Mouse (Mus musculus) liver, adult 2 months (tissue): Measurements from ENCODE around the gene Dst.

ENCODE experiments used
- CTCF ChIP-seq: fragments of 200-500 bp; IDR thresholded peaks from 2 replicates; pipeline ENCODE4 v1.5.1; 2011; ENCODE audit warnings: low read depth, low read length, control low read depth
- POLR2A ChIP-seq: fragments of 200-500 bp; IDR thresholded peaks from 2 replicates; pipeline ENCODE4 v1.6.1; 2011; ENCODE audit warnings: low read length, control low read depth; ENCODE audit not compliant: insufficient read depth; ENCODE audit errors: extremely low read depth

- TF ChIP-seq CTCF (no peak), POLR2A (no peak)
Measured at GRCm38 (mm10) chr1:33911589-33911988, 3.6 kb downstream of the Dst start.
